Mouse (Mus musculus): Measurements from ENCODE around the gene Scaf8.
"Not testable (repeated sequence)": the region's sequence is repeated elsewhere in the genome, so short reads cannot be mapped to it uniquely, and the experiment has no call there.

The Scaf8 gene

DNA sequence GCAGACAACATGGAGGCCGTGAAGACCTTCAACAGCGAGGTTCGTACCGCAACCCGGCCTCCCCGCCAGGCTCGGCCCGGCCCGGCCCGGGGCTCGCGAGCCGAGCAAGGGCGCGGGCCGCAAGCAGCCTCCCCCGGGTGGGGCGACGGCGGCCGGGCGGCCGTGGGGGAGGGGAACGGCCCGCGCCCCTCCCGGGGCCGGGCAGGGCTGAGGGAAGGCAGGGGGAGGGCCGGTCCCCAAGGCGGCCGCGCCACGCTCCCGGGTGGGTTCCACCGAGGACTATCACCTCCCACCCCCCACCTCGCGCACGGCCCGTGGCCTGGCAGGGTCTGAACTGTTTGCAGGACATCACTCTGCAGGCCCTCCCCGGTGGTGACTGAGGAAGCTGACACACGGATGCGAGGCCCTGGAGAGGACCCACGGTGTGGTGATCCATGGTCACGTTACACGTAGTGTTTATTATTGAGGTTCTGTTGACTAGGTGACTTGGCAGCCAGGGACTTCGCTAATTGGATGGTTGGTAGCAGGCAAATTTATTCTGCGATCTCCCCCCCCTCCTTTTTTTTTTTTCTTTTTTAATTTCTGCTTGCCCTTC is 705 bp downstream of the Scaf8 start:
- DNase-seq (ENCODE audit: low spot score in 2 of 2) = peak; percentile 71 to 75

DNA sequence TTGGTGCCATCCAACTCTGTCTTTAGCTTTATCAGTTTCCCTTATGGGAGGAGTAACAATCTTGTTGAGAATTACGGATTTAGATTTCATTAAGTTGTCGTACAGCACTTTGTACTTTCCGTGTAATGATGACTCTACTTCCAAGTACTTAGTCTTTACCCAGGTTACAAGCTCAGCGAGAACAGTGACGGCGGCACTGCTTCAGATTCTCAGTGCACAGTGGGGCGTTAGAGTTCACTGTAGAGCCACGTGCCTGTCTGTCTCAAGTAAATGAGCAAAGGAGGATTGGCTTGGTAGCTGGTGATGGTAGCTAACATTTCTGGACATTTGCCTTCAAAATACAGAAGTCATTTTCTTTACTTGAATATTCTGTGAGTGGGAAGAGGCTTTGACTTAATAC is 6.2 kb downstream of the Scaf8 start:
- not testable (repeated sequence) for DNase-seq (ENCODE audit: low spot score in 2 of 2)

- not testable (repeated sequence) for DNase-seq (ENCODE audit: low spot score in 2 of 2)
Measured at GRCm38 (mm10) chr17:3123581-3123980, 8.8 kb downstream of the Scaf8 start.

- DNase-seq (ENCODE audit: low spot score in 2 of 2) = no peak
Measured at GRCm38 (mm10) chr17:3128716-3129115, 13.9 kb downstream of the Scaf8 start.

- no peak for DNase-seq (ENCODE audit: low spot score in 2 of 2)
Measured at GRCm38 (mm10) chr17:3129791-3130190, 15.0 kb downstream of the Scaf8 start.

GRCm38 (mm10) chr17:3135346-3135745 is 20.6 kb downstream of the Scaf8 start:
- DNase-seq (ENCODE audit: low spot score in 2 of 2) = no peak

DNA sequence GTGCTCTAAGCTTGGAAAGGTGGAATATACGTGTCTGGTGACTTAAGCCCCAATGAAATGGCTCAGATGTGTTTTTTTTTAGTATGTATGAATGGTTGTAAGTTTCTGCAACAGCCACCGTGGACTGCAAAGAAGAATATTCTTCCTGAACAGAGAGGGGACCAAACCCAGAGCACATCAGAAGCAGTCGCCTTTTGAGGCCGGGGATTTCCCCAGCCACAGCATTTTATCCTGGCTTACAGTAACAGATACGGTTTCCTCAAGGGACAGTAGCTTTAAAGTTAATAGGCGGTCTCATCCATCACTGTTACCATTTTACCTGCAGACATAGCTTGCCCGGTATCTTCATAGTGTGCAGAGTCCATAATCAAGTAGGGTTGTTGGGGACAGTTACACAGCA is 21.4 kb downstream of the Scaf8 start:
- DNase-seq (ENCODE audit: low spot score in 2 of 2) = no peak

- DNase-seq (ENCODE audit: low spot score in 2 of 2) = no peak
Measured at GRCm38 (mm10) chr17:3138387-3138786, 23.6 kb downstream of the Scaf8 start.

GRCm38 (mm10) chr17:3140100-3140499 is 25.3 kb downstream of the Scaf8 start:
- DNase-seq (ENCODE audit: low spot score in 2 of 2) = no peak

GRCm38 (mm10) chr17:3148853-3149252 is 34.1 kb downstream of the Scaf8 start:
- DNase-seq (ENCODE audit: low spot score in 2 of 2) = no peak

- DNase-seq (ENCODE audit: low spot score in 2 of 2) = no peak
Measured at GRCm38 (mm10) chr17:3149541-3149940, 34.8 kb downstream of the Scaf8 start.

- DNase-seq (ENCODE audit: low spot score in 2 of 2) = not testable (repeated sequence)
Measured at GRCm38 (mm10) chr17:3150701-3151100, 35.9 kb downstream of the Scaf8 start.

GRCm38 (mm10) chr17:3151181-3151580 is 36.4 kb downstream of the Scaf8 start:
- DNase-seq (ENCODE audit: low spot score in 2 of 2) = no peak

- DNase-seq (ENCODE audit: low spot score in 2 of 2) = not testable (repeated sequence)
Measured at GRCm38 (mm10) chr17:3156176-3156575, 41.4 kb downstream of the Scaf8 start.

- no peak for DNase-seq (ENCODE audit: low spot score in 2 of 2)
Measured at GRCm38 (mm10) chr17:3157016-3157415, 42.2 kb downstream of the Scaf8 start.

- no peak for DNase-seq (ENCODE audit: low spot score in 2 of 2)
Measured at GRCm38 (mm10) chr17:3162905-3163304, 48.1 kb downstream of the Scaf8 start.

DNA sequence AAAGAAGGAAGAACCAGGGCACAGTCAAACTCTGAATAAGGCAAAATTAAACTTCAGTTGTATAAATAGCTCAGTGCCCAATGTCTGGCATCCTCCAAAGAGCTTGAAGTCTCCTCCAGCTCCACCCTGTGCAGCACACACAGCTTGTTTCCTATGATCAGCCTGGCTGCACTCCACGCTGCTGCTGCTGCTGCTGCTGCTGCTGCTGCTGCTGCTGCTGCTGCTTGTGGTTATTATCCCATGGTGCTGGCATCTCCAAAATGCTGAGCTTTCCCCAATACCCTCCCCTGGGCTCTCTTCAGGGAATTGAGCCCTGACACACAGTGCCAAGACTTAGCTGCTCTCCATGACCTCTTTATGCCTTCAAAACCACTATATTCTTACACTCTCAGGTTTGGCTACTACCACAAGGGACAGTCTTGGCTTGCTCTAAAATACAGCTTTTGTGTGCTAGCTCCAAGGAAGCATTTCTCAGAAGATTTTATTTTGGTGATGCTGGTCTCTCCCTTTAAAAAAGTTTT is 65.7 kb downstream of the Scaf8 start:
- DNase-seq (ENCODE audit: low spot score in 2 of 2) = not testable (repeated sequence)

- DNase-seq (ENCODE audit: low spot score in 2 of 2) = not testable (repeated sequence)
Measured at GRCm38 (mm10) chr17:3195483-3195882, 80.7 kb downstream of the Scaf8 start.

- no peak for DNase-seq (ENCODE audit: low spot score in 2 of 2)
Measured at GRCm38 (mm10) chr17:3200328-3200727, 85.6 kb downstream of the Scaf8 start.

GRCm38 (mm10) chr17:3203916-3204315 is 89.1 kb downstream of the Scaf8 start:
- no peak for DNase-seq (ENCODE audit: low spot score in 2 of 2)

GRCm38 (mm10) chr17:3204826-3205405 is 90.1 kb downstream of the Scaf8 start:
- no peak for DNase-seq (ENCODE audit: low spot score in 2 of 2)

GRCm38 (mm10) chr17:3206527-3207398 is 92.0 kb downstream of the Scaf8 start:
- no peak for DNase-seq (ENCODE audit: low spot score in 2 of 2)
